Mouse (Mus musculus) limb, embryonic 11.5 days (tissue): ENCODE measurements at regions not wholly inside any gene's neighbourhood (a gene's known extent, or its start where the extent isn't known, plus 50 kb on each side); places are given as distances from the start of the nearest gene placed in this dataset.

Experiments used
- ATAC-seq: fragments of 200-750 bp; cut with Nextera tagmentation; 2 replicates; pipeline ENCODE4 v1.8.0; 2017; ENCODE audit warnings: low read depth; ENCODE audit not compliant: insufficient number of reproducible peaks, low FRiP score, low TSS enrichment
- DNase-seq: peaks from one replicate; pipeline ENCODE4 v3.0.0-alpha.2; 2015; ENCODE audit warnings: low spot score
- H3K27ac ChIP-seq: fragments of 300-500 bp; sonication (generic); replicated peaks from 2 replicates; pipeline ENCODE4 v1.5.1; 2014; ENCODE audit warnings: low read depth, mild to moderate bottlenecking, low read length
- H3K27me3 ChIP-seq: fragments of 300-500 bp; sonication (generic); 2 replicates; pipeline ENCODE4 v1.6.1; 2014; ENCODE audit warnings: mild to moderate bottlenecking, low read length, mixed read lengths; ENCODE audit not compliant: control insufficient read depth, insufficient read depth
- H3K36me3 ChIP-seq: fragments of 300-500 bp; sonication (generic); 2 replicates; pipeline ENCODE4 v1.6.1; 2014; ENCODE audit warnings: mild to moderate bottlenecking, low read length, moderate library complexity, mixed read lengths; ENCODE audit not compliant: control insufficient read depth, insufficient read depth
- H3K4me1 ChIP-seq: fragments of 300-500 bp; sonication (generic); 2 replicates; pipeline ENCODE4 v1.6.1; 2014; ENCODE audit warnings: low read length, mixed read lengths; ENCODE audit not compliant: control insufficient read depth, insufficient read depth
- H3K4me2 ChIP-seq: fragments of 300-500 bp; sonication (generic); 2 replicates; pipeline ENCODE4 v1.6.1; 2014; ENCODE audit warnings: low read depth, mild to moderate bottlenecking, moderate library complexity; ENCODE audit not compliant: severe bottlenecking
- H3K4me3 ChIP-seq: fragments of 300-500 bp; sonication (generic); 2 replicates; pipeline ENCODE4 v1.5.1; 2014; ENCODE audit warnings: low read depth, low read length
- H3K9ac ChIP-seq: fragments of 300-500 bp; sonication (generic); 2 replicates; pipeline ENCODE4 v1.6.1; 2014; ENCODE audit warnings: mild to moderate bottlenecking, low read length
- H3K9me3 ChIP-seq: fragments of 300-500 bp; sonication (generic); 2 replicates; pipeline ENCODE4 v1.6.1; 2016; ENCODE audit warnings: low read length; ENCODE audit not compliant: control insufficient read depth
- WGBS: fragments of 180-500 bp; shearing (Covaris S2); extraction: QIAGEN DNeasy Blood & Tissue Kit; methylation state at CpG from one replicate; pipeline ENCODE4 v1.1.7; 2014; 5-methylcytosine and 5-hydroxymethylcytosine counted together

DNA sequence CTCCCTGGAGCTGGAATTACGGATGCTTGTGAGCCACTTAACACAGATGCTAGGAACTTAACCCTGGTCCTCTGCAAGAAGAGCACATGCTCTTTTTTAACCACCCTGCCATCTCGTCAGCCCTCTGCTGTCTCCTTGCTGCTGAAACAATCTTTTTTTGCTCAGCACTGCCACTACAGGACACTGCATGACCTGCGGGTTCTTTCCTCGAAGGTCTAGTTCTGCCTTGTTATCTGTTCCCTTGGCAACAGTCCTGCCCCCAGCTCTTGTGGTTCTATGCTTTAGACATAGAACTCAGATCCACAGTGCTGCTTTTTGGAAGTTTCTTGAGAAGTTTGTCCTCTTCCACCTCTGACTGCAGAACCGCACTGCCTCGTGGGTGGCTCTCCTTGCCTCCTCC, 104.6 kb upstream of the Smad3 start:
- Histone ChIP-seq H3K9ac (no peak overlapping the region), H3K27ac (no peak overlapping the region)
- ATAC-seq, result no peak

DNA sequence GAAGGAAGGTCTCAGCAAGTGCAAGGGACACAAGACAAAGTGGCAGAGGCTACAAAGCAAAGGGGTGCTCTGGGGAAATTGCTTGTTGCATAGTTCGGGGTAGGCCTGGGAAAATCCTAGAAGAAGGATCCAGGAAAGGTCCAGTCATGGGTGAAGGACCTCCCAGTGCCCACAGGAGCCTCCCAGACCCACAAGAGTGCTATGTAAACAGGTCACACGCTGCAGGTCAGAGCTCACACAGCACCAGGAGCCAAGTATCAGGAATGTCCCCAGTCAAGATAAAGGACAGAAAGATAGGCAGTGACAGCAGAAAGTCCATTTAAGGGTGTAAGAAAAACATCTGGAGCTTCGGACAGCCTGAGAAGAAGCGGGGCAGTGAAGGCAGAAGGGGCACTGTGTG, 103.6 kb upstream of the Smad3 start:
- H3K36me3 ChIP-seq, result no peaks in the 10 kb centered on the region
- H3K27me3 ChIP-seq, result no peaks in the 10 kb centered on the region
- no peaks in the 10 kb centered on the region for H3K4me1 ChIP-seq
- H3K27ac ChIP-seq, result no peak overlapping the region
- ATAC-seq (no peak), DNase-seq (no peak)
- H3K9ac ChIP-seq, result no peak overlapping the region
- H3K4me3 ChIP-seq, result no peak overlapping the region
- WGBS, result 79% methylated on average over 4 of the region's 4 CpGs
- H3K9me3 ChIP-seq, result no peaks in the 10 kb centered on the region
- H3K4me2 ChIP-seq, result no peak overlapping the region

More for the DNA sequence above, 104.6 kb upstream of the Smad3 start:
- 46% methylated on average over 6 of the region's 6 CpGs for WGBS
- DNase-seq, result peak; percentile 67
- no peaks in the 10 kb centered on the region for H3K4me1 ChIP-seq
- no peak overlapping the region for H3K4me2 ChIP-seq
- H3K27me3 ChIP-seq, result no peaks in the 10 kb centered on the region
- H3K4me3 ChIP-seq, result no peak overlapping the region
- H3K9me3 ChIP-seq, result no peaks in the 10 kb centered on the region
- no peaks in the 10 kb centered on the region for H3K36me3 ChIP-seq

- Histone ChIP-seq H3K4me1 (no peaks in the 10 kb centered on the region), H3K36me3 (no peaks in the 10 kb centered on the region), H3K27me3 (no peaks in the 10 kb centered on the region), H3K9ac (no peak overlapping the region), H3K4me2 (no peak overlapping the region), H3K9me3 (no peaks in the 10 kb centered on the region), H3K4me3 (no peak overlapping the region), H3K27ac (no peak overlapping the region)
- DNase-seq (no peak), ATAC-seq (no peak)
- 90% methylated on average over 2 of the region's 2 CpGs for WGBS
These were observed 102.4 kb upstream of the Smad3 start for GRCm38 (mm10) chr9:63860196-63860595.

DNA sequence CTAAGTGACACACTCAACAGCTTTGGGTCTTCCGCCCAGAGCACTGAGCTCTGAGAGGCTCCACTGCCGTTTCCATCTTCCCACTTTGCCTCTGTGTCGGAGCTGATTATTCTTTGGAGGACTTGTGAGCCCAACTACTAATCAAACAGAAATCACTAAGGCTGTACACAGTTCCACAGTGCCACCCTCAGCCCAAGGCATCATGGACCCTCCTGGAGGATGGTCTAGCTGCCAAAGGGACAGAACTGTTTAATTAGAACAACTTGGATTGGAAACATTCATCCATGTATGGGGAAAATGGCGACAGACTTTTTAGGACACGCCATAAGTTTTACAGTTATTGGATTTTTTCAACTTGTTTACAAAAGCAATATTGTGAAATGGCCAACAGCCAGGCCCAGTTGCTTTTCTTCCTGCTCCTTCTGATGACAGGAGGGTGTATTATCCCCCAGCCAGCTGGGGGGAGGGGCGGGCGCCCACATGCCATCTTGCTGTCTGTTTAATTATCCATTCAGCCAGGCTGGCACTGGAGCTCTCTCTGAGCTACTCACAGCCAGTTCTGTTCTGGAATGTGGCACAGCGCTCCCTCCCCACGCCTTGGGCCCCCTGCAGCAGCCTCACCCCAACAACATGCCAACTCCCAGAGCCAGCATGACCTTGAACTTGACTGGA, 98.4 kb upstream of the Smad3 start:
- no peak overlapping the region for H3K4me2 ChIP-seq
- no peak overlapping the region for H3K27ac ChIP-seq
- WGBS, result 82% methylated on average over 9 of the region's 9 CpGs
- DNase-seq (no peak), ATAC-seq (no peak)
- H3K36me3 ChIP-seq, result no peaks in the 10 kb centered on the region
- no peak overlapping the region for H3K9ac ChIP-seq
- no peaks in the 10 kb centered on the region for H3K4me1 ChIP-seq
- no peaks in the 10 kb centered on the region for H3K9me3 ChIP-seq
- no peaks in the 10 kb centered on the region for H3K27me3 ChIP-seq
- no peak overlapping the region for H3K4me3 ChIP-seq

GRCm38 (mm10) chr9:63851809-63852208, 94.0 kb upstream of the Smad3 start:
- WGBS, result 56% methylated on average over 12 of the region's 12 CpGs
- no peak overlapping the region for H3K9ac ChIP-seq
- no peaks in the 10 kb centered on the region for H3K9me3 ChIP-seq
- DNase-seq (no peak), ATAC-seq (no peak)
- H3K4me1 ChIP-seq, result no peaks in the 10 kb centered on the region
- no peak overlapping the region for H3K4me3 ChIP-seq
- H3K27ac ChIP-seq, result no peak overlapping the region
- H3K36me3 ChIP-seq, result no peaks in the 10 kb centered on the region
- no peak overlapping the region for H3K4me2 ChIP-seq
- no peaks in the 10 kb centered on the region for H3K27me3 ChIP-seq

GRCm38 (mm10) chr9:63850316-63850693, 92.5 kb upstream of the Smad3 start:
- H3K9ac ChIP-seq, result no peak overlapping the region
- no peaks in the 10 kb centered on the region for H3K4me1 ChIP-seq
- WGBS, result 85% methylated on average over 2 of the region's 2 CpGs
- DNase-seq (no peak), ATAC-seq (no peak)
- no peak overlapping the region for H3K27ac ChIP-seq
- no peak overlapping the region for H3K4me2 ChIP-seq
- no peaks in the 10 kb centered on the region for H3K36me3 ChIP-seq
- H3K9me3 ChIP-seq, result no peaks in the 10 kb centered on the region
- no peaks in the 10 kb centered on the region for H3K27me3 ChIP-seq
- no peak overlapping the region for H3K4me3 ChIP-seq

GRCm38 (mm10) chr9:63849564-63850315, 91.9 kb upstream of the Smad3 start:
- no peaks in the 10 kb centered on the region for H3K27me3 ChIP-seq
- H3K9ac ChIP-seq, result no peak overlapping the region
- H3K36me3 ChIP-seq, result no peaks in the 10 kb centered on the region
- WGBS, result 77% methylated on average over 12 of the region's 12 CpGs
- no peaks in the 10 kb centered on the region for H3K9me3 ChIP-seq
- H3K4me3 ChIP-seq, result no peak overlapping the region
- ATAC-seq, result no peak
- H3K4me2 ChIP-seq, result no peak overlapping the region
- H3K4me1 ChIP-seq, result no peaks in the 10 kb centered on the region
- no peak overlapping the region for H3K27ac ChIP-seq
- peak; percentile 50 for DNase-seq

- no peak overlapping the region for H3K4me3 ChIP-seq
- H3K4me1 ChIP-seq, result no peaks in the 10 kb centered on the region
- DNase-seq, result peak; percentile 85
- H3K27ac ChIP-seq, result no peak overlapping the region
- H3K36me3 ChIP-seq, result no peaks in the 10 kb centered on the region
- ATAC-seq, result no peak; the same call in 1 of the 2 replicates
- H3K27me3 ChIP-seq, result no peaks in the 10 kb centered on the region
- H3K4me2 ChIP-seq, result no peak overlapping the region
- H3K9me3 ChIP-seq, result no peaks in the 10 kb centered on the region
- WGBS, result 34% methylated on average over 10 of the region's 10 CpGs
- H3K9ac ChIP-seq, result no peak overlapping the region
These were observed 86.2 kb upstream of the Smad3 start for GRCm38 (mm10) chr9:63843883-63844485.
